Mouse (Mus musculus) kidney, embryonic 14.5 days (tissue): ENCODE measurements around the gene Fam189b. TPM values are rescaled to one million over a fixed set of nuclear protein-coding genes. Genes with fewer than 3 reads are reported as not detected.

Experiments
- ATAC-seq: fragments of 200-750 bp; cut with Nextera tagmentation; 2 replicates; pipeline ENCODE4 v1.8.0; 2017; ENCODE audit warnings: moderate number of reproducible peaks, mild to moderate bottlenecking, moderate TSS enrichment, moderate library complexity; ENCODE audit not compliant: low FRiP score, low TSS enrichment
- H3K27ac ChIP-seq: fragments of 300-500 bp; sonication (generic); 2 replicates; pipeline ENCODE4 v1.5.1; 2014; ENCODE audit warnings: low read depth, mild to moderate bottlenecking, low read length, moderate library complexity, mixed read lengths
- H3K27me3 ChIP-seq: fragments of 300-500 bp; sonication (generic); 2 replicates; pipeline ENCODE4 v1.6.1; 2014; ENCODE audit warnings: mild to moderate bottlenecking, low read length; ENCODE audit not compliant: control insufficient read depth, insufficient read depth
- H3K36me3 ChIP-seq: fragments of 300-500 bp; sonication (generic); 2 replicates; pipeline ENCODE4 v1.6.1; 2014; ENCODE audit warnings: low read length, mixed read lengths; ENCODE audit not compliant: control insufficient read depth, insufficient read depth
- H3K4me1 ChIP-seq: fragments of 300-500 bp; sonication (generic); 2 replicates; pipeline ENCODE4 v1.6.1; 2014; ENCODE audit warnings: low read length, mixed read lengths; ENCODE audit not compliant: control insufficient read depth, insufficient read depth
- H3K4me2 ChIP-seq: fragments of 300-500 bp; sonication (generic); replicated peaks from 2 replicates; pipeline ENCODE4 v1.6.1; 2014; ENCODE audit warnings: low read depth, mild to moderate bottlenecking, low read length
- H3K4me3 ChIP-seq: fragments of 300-500 bp; sonication (generic); 2 replicates; pipeline ENCODE4 v1.5.1; 2014; ENCODE audit warnings: mild to moderate bottlenecking, low read length
- H3K9ac ChIP-seq: fragments of 300-500 bp; sonication (generic); 2 replicates; pipeline ENCODE4 v1.6.1; 2014; ENCODE audit warnings: low read depth, mild to moderate bottlenecking, low read length, moderate library complexity
- H3K9me3 ChIP-seq: fragments of 300-500 bp; sonication (generic); 2 replicates; pipeline ENCODE4 v1.6.1; 2016; ENCODE audit warnings: low read length; ENCODE audit not compliant: control insufficient read depth
- WGBS: fragments of 180-500 bp; shearing (Covaris S2); extraction: QIAGEN DNeasy Blood & Tissue Kit; methylation state at CpG from one replicate; pipeline ENCODE4 v1.1.7; 2014; 5-methylcytosine and 5-hydroxymethylcytosine counted together
- polyA plus RNA-seq: library from polyadenylated mRNA; unstranded; fragments of >200 nt; fragmentation: Nextera tagmentation; extraction: Ambion mirVana; gene quantifications from 2 replicates; pipeline ENCODE4 v1.2.1, GENCODE M21; 2014

The Fam189b gene
- polyA plus RNA-seq, 1 experiment from 2014 or later = 49.3 TPM

DNA sequence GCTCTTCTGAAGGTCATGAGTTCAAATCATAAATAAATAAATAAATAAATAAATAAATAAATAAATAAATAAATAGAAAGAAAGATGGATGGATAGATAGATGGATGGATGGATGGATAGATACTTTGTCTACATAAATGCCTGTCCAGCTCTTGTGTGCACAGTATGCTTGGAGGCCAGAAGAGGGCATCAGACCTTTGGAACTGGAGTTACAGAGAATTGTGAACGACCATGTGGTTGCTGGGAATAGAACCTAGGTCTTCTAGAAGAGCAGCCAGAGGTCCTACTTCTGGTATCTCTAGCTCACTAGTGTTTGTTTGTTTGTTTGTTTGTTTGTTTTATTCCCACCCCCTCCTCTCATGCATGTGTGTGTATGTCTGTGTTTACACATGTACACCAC lies 10.4 kb downstream of the Fam189b start:
- no peak for ATAC-seq
- Histone ChIP-seq H3K36me3 (peaks cover 4% of the 10 kb centered on the region), H3K9me3 (no peaks in the 10 kb centered on the region), H3K9ac (no peak overlapping the region), H3K4me3 (no peak overlapping the region), H3K4me2 (no peak overlapping the region), H3K4me1 (peaks cover 5% of the 10 kb centered on the region; the same call in 1 of the 2 replicates), H3K27me3 (no peaks in the 10 kb centered on the region), H3K27ac (no peak overlapping the region)
- WGBS = 70% methylated on average over 1 of the region's 1 CpGs

DNA sequence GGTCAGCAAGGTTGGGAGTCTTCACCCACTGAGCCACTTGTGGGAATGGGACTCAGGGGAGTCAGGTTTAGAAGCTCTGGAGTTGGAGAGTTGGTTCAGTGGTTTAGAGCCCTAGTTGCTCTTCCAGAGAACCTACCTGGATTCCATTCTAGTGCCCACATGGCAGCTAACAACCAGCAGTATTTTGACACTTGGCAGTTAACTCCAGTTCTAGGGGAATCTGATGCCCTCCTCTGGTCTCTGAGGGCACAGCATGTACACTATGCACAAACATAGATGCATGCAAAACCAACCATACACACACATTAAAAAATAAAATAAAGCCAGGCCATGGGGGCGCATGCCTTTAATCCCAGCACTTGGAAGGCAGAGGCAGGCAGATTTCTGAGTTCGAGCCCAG lies 10.9 kb downstream of the Fam189b start:
- Histone ChIP-seq H3K27ac (no peak overlapping the region), H3K9me3 (no peaks in the 10 kb centered on the region), H3K36me3 (no peaks in the 10 kb centered on the region), H3K27me3 (no peaks in the 10 kb centered on the region), H3K4me3 (no peak overlapping the region), H3K4me2 (no peak overlapping the region), H3K9ac (no peak overlapping the region), H3K4me1 (peaks cover under 1% of the 10 kb centered on the region; the same call in 1 of the 2 replicates)
- ATAC-seq = no peak
- 88% methylated on average over 2 of the region's 2 CpGs for WGBS

DNA sequence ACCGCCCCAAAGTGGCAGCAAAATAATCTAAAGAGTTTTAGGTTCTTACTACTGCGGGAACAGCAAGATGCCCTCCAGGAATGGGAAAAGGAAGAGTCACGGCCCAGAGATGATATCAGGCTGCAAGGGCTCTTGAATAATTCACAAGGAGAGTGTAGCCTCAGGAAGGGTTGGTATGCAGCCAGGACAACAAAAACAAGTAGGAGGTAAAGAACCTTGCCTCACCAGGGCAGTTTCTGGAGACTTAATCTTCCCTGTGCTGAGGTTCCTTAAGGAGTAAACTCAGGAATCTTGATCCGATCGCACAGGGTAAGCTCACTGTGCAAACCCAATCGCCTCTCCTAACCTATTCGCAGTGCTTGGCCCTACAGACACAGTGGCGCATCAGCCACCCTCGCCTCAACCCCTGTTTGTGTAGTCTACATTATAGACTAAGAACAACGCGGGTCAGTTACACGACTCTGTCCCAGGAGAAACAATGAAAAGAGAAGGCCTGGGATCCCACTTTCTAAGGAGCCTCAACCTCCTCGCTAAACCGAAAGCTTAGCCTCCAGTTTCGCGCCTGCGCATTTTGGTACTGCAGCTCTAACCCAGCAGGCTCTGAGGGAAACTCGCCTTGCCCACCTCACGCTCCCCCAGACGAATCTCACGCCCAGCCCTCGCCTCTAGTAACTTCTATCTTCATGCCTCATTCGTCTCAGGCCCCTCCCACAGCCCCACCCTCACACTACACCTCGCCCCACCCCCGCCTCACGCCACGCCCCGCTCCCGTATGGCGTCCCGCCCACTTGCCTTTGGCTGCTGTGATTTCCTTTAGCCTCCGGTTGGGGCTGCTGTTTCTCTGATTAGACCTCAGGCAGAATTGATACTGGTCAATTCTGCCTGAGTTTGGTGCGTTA lies 13.3 kb downstream of the Fam189b start:
- WGBS = 8% methylated on average over 33 of the region's 33 CpGs
- H3K4me3 ChIP-seq = peak overlapping the region; percentile 33; the same call in 1 of the 2 replicates
- H3K27me3 ChIP-seq = no peaks in the 10 kb centered on the region
- H3K9me3 ChIP-seq = no peaks in the 10 kb centered on the region
- peak overlapping the region; percentile 82 for H3K27ac ChIP-seq
- no peaks in the 10 kb centered on the region for H3K36me3 ChIP-seq
- H3K9ac ChIP-seq = peak overlapping the region; percentile 67
- no peaks in the 10 kb centered on the region for H3K4me1 ChIP-seq
- peak overlapping the region; percentile 56 for H3K4me2 ChIP-seq
- peak; percentile 98 for ATAC-seq

DNA sequence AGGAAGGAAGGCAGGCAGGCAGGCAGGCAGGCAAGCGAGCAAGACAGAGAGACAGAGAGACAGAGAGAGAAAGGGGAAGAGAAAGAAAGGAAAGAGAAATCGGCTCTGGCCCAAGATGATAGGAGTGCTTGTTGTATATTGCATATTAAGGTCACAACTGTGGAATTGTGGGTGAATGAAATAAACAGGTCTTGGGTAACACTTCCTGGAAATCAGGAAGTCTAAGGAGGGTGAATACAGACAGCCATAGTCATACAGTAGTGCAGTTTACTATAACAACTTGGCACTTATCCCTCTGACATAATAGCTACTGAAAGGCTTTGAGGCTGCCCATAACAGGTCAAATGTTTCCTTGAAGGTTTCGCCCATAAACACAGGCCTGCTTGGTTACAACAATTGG lies 16.9 kb downstream of the Fam189b start:
- Histone ChIP-seq H3K4me1 (peaks cover 4% of the 10 kb centered on the region), H3K4me2 (no peak overlapping the region), H3K27ac (no peak overlapping the region), H3K36me3 (no peaks in the 10 kb centered on the region), H3K9ac (no peak overlapping the region), H3K9me3 (no peaks in the 10 kb centered on the region), H3K27me3 (no peaks in the 10 kb centered on the region), H3K4me3 (no peak overlapping the region)
- no peak for ATAC-seq
- 86% methylated on average over 3 of the region's 3 CpGs for WGBS

DNA sequence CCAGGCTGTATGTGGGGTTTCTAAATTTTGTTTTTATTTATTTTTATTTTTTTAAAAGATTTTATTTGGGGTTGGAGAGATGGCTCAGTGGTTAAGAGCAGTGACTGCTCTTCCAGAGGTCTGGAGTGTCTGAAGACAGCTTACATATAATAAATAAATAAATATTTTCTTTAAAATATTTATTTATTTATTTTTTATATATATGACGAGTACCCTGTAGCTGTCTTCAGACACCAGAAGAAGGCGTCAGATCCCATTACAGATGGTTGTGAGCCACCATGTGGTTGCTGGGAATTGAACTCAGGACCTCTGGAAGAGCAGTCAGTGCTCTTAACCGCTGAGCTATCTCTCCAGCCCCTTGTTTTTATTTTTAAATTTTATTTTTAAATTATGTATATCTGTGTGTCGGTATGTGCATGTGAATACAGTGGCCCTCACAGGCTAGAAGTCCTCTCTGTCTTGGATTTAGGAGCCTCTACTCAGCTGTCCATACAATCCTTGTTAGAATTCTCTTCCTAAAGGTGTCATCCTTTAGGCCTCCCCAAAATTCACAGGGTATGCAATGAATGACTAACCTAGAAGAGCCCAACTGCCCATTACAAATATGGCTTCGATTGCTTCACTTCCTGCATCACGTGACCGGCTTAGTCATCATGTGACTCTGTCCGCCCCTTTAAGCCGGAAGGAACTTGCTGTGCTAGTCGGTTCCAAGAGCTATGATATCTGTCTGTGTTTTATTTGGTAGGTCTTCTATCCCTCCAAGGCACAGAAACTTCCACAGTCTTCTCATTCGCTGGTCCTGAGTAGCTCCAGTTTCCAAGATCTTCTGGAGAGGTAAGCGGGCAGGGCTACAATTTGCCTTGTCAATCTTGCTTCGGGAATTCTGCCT lies 19.6 kb downstream of the Fam189b start, which contains the start of gene Gba:
TSS of gene Gba (plus strand) at position 676 of the 889 bp plus-strand sequence.
- Histone ChIP-seq H3K9ac (peak within 1 kb of the TSS; percentile 48), H3K4me2 (peak within 1 kb of the TSS; percentile 54), H3K9me3 (no peaks in the 10 kb centered on the region), H3K4me3 (peak within 1 kb of the TSS; percentile 56), H3K36me3 (peaks cover 15% of the 10 kb centered on the region), H3K27ac (no peak within 1 kb of the TSS), H3K4me1 (peaks cover 4% of the 10 kb centered on the region), H3K27me3 (no peaks in the 10 kb centered on the region)
- 27% methylated on average over 13 of the region's 13 CpGs for WGBS
- ATAC-seq = peak; percentile 88

DNA sequence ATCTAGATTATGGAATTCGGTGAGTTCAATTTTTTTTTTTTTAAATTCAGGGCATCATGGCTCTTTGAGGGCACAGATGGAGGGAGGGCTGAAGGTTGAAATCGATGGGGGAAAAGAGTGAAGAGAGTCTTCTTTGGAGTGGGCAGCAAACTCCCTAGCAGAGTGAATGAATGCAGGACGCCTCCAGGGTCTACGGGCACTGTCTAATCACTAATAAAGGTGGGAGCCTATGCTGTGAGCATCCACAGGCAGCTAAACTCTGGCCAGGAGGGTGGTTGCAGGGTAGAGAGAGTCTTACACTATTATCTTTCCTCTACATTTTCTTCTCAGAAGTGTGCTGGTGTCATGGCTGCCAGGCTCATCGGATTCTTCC lies 20.2 kb downstream of the Fam189b start:
- 0 out of 2 replicates have a peak, but pooled peaks have one; percentile 26 for ATAC-seq
- H3K4me1 ChIP-seq = peaks cover 4% of the 10 kb centered on the region
- WGBS = 44% methylated on average over 5 of the region's 5 CpGs
- H3K9me3 ChIP-seq = no peaks in the 10 kb centered on the region
- H3K4me3 ChIP-seq = peak overlapping the region; percentile 56
- no peak overlapping the region for H3K27ac ChIP-seq
- no peaks in the 10 kb centered on the region for H3K27me3 ChIP-seq
- H3K9ac ChIP-seq = peak overlapping the region; percentile 48
- H3K4me2 ChIP-seq = peak overlapping the region; percentile 54
- peaks cover 21% of the 10 kb centered on the region for H3K36me3 ChIP-seq

DNA sequence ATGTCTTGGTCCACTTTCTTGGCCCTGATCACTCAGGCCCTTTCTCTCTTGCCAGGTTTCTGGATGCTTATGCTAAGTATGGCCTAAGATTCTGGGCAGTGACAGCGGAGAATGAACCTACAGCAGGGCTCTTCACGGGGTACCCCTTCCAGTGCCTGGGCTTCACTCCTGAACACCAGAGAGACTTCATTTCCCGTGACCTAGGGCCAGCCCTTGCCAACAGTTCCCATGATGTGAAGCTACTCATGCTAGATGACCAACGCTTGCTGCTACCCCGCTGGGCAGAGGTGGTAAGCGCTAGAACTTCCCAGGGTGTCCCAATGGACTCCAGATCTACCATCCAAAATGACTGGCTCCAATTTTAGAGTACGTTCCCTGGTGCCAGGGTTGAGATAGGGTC lies 23.1 kb downstream of the Fam189b start:
- Histone ChIP-seq H3K27me3 (no peaks in the 10 kb centered on the region), H3K4me1 (peaks cover 4% of the 10 kb centered on the region), H3K36me3 (peaks cover 48% of the 10 kb centered on the region), H3K9ac (no peak overlapping the region), H3K4me3 (no peak overlapping the region), H3K9me3 (no peaks in the 10 kb centered on the region), H3K27ac (no peak overlapping the region), H3K4me2 (no peak overlapping the region)
- 87% methylated on average over 7 of the region's 7 CpGs for WGBS
- ATAC-seq = no peak

DNA sequence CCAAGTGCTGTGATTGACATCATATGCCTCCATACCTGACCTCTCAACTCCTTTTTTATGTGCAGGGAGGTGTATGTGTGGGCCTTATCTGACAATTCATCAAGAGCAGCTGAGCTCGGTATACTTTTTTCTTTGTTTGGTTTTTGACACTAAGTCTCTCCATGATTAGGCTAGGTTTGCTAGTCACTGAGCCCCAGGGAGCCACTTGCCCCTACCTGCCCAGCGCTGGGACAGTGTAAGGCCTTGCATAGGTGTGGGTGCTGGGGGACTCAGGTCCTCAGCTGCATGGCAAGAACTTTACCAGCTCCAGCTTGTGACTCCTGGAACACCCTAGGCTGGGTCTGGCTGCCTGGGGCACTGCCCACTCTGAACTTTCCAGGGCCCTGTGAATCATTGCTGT lies 23.8 kb downstream of the Fam189b start:
- peaks cover 49% of the 10 kb centered on the region for H3K36me3 ChIP-seq
- 88% methylated on average over 2 of the region's 2 CpGs for WGBS

More for the DNA sequence above, 23.8 kb downstream of the Fam189b start:
- no peaks in the 10 kb centered on the region for H3K27me3 ChIP-seq
- no peak overlapping the region for H3K4me3 ChIP-seq
- no peak overlapping the region for H3K4me2 ChIP-seq
- ATAC-seq = no peak
- no peaks in the 10 kb centered on the region for H3K9me3 ChIP-seq
- no peak overlapping the region for H3K9ac ChIP-seq
- H3K27ac ChIP-seq = no peak overlapping the region
- H3K4me1 ChIP-seq = peaks cover 4% of the 10 kb centered on the region
